Mouse (Mus musculus) lung, embryonic 14.5 days (tissue): ENCODE measurements around the gene Popdc3. TPM values are rescaled to one million over a fixed set of nuclear protein-coding genes. Genes with fewer than 3 reads are reported as not detected.

Experiments
- ATAC-seq: fragments of 200-750 bp; cut with Nextera tagmentation; 2 replicates; pipeline ENCODE4 v1.8.0; 2017; ENCODE audit warnings: mild to moderate bottlenecking, moderate TSS enrichment, moderate library complexity; ENCODE audit not compliant: insufficient read depth
- DNase-seq: peaks from one replicate; pipeline ENCODE4 v3.0.0-alpha.2; 2015
- H3K27ac ChIP-seq: fragments of 300-500 bp; sonication (generic); 2 replicates; pipeline ENCODE4 v1.5.1; 2014; ENCODE audit warnings: low read depth, mild to moderate bottlenecking, moderate library complexity
- H3K27me3 ChIP-seq: fragments of 300-500 bp; sonication (generic); 2 replicates; pipeline ENCODE4 v1.6.1; 2014; ENCODE audit warnings: low read length, control low read depth; ENCODE audit not compliant: insufficient read depth
- H3K36me3 ChIP-seq: fragments of 300-500 bp; sonication (generic); 2 replicates; pipeline ENCODE4 v1.6.1; 2014; ENCODE audit warnings: control low read depth; ENCODE audit not compliant: insufficient read depth
- H3K4me1 ChIP-seq: fragments of 300-500 bp; sonication (generic); 2 replicates; pipeline ENCODE4 v1.6.1; 2014; ENCODE audit warnings: antibody characterized with exemption, control low read depth; ENCODE audit not compliant: insufficient read depth
- H3K4me2 ChIP-seq: fragments of 300-500 bp; sonication (generic); 2 replicates; pipeline ENCODE4 v1.6.1; 2014; ENCODE audit warnings: mild to moderate bottlenecking
- H3K4me3 ChIP-seq: fragments of 300-500 bp; sonication (generic); 2 replicates; pipeline ENCODE4 v1.5.1; 2014; ENCODE audit warnings: low read depth, low read length
- H3K9ac ChIP-seq: fragments of 300-500 bp; sonication (generic); 2 replicates; pipeline ENCODE4 v1.6.1; 2014
- H3K9me3 ChIP-seq: fragments of 300-500 bp; sonication (generic); 2 replicates; pipeline ENCODE4 v1.6.1; 2016; ENCODE audit warnings: low read depth, low read length, control low read depth
- CTCF ChIP-seq: IDR thresholded peaks from 2 replicates; pipeline ENCODE4 v1.5.1; 2016; ENCODE audit warnings: antibody characterized with exemption, low read depth
- WGBS: fragments of 180-500 bp; shearing (Covaris S2); extraction: QIAGEN DNeasy Blood & Tissue Kit; methylation state at CpG from one replicate; pipeline ENCODE4 v1.1.7; 2014; 5-methylcytosine and 5-hydroxymethylcytosine counted together
- polyA plus RNA-seq: library from polyadenylated mRNA; unstranded; fragments of >200 nt; fragmentation: Nextera tagmentation; extraction: Ambion mirVana; gene quantifications from 2 replicates; pipeline ENCODE4 v1.2.1, GENCODE M21; 2014

The Popdc3 gene
- polyA plus RNA-seq, 1 experiment from 2014 or later, result 0.45 TPM

GRCm38 (mm10) chr10:45314865-45315264, 137.0 kb downstream of the Popdc3 start:
- H3K9me3 ChIP-seq, result peaks cover 3% of the 10 kb centered on the region; the same call in 1 of the 2 replicates
- no peak overlapping the region for H3K4me3 ChIP-seq
- no peaks in the 10 kb centered on the region for H3K4me1 ChIP-seq
- H3K9ac ChIP-seq, result no peak overlapping the region
- DNase-seq (no peak), ATAC-seq (no peak)
- H3K27me3 ChIP-seq, result no peaks in the 10 kb centered on the region
- no peak overlapping the region for H3K4me2 ChIP-seq
- TF ChIP-seq CTCF, result no peak
- no peak overlapping the region for H3K27ac ChIP-seq
- no peaks in the 10 kb centered on the region for H3K36me3 ChIP-seq
- WGBS, result 88% methylated on average over 16 of the region's 16 CpGs

DNA sequence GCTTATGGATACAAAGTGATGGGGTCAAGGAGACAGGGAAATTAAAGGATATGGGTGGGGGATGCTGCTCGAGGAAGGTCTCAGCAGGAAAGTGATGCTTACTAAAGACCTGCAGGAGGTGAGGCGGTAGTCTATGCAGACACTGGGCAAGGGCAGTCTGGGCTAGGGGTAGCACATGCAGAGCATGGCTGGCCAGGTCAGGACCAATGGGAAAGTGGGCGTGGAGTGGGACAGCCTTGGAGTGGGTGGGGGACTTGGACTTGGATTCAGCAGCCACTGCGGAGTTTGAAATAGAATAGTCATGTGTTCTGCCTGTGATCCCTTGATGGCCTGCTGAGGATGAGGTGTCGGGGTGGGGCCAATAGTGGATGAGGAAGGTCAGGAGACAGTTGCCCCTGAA, 141.0 kb downstream of the Popdc3 start:
- WGBS, result 81% methylated on average over 5 of the region's 5 CpGs
- no peak for TF ChIP-seq CTCF
- DNase-seq (no peak), ATAC-seq (no peak)
- no peak overlapping the region for H3K4me3 ChIP-seq
- no peak overlapping the region for H3K27ac ChIP-seq
- no peak overlapping the region for H3K9ac ChIP-seq
- no peaks in the 10 kb centered on the region for H3K36me3 ChIP-seq
- H3K4me2 ChIP-seq, result no peak overlapping the region
- peaks cover 3% of the 10 kb centered on the region; the same call in 1 of the 2 replicates for H3K9me3 ChIP-seq
- no peaks in the 10 kb centered on the region for H3K4me1 ChIP-seq
- no peaks in the 10 kb centered on the region for H3K27me3 ChIP-seq

GRCm38 (mm10) chr10:45320296-45320695, 142.4 kb downstream of the Popdc3 start:
- H3K4me2 ChIP-seq, result no peak overlapping the region
- ATAC-seq (no peak), DNase-seq (no peak)
- no peak overlapping the region for H3K4me3 ChIP-seq
- H3K36me3 ChIP-seq, result no peaks in the 10 kb centered on the region
- H3K27ac ChIP-seq, result no peak overlapping the region
- H3K4me1 ChIP-seq, result no peaks in the 10 kb centered on the region
- WGBS, result 79% methylated on average over 3 of the region's 3 CpGs
- no peaks in the 10 kb centered on the region for H3K27me3 ChIP-seq
- TF ChIP-seq CTCF, result no peak
- H3K9me3 ChIP-seq, result peaks cover 3% of the 10 kb centered on the region; the same call in 1 of the 2 replicates
- no peak overlapping the region for H3K9ac ChIP-seq

GRCm38 (mm10) chr10:45324159-45324558, 146.3 kb downstream of the Popdc3 start:
- Histone ChIP-seq H3K27ac (no peak overlapping the region), H3K4me2 (no peak overlapping the region), H3K4me3 (no peak overlapping the region), H3K4me1 (no peaks in the 10 kb centered on the region), H3K9me3 (no peaks in the 10 kb centered on the region), H3K27me3 (no peaks in the 10 kb centered on the region), H3K9ac (no peak overlapping the region), H3K36me3 (no peaks in the 10 kb centered on the region)
- no peak for DNase-seq
- no peak for TF ChIP-seq CTCF
- ATAC-seq, result no peak
- WGBS, result 79% methylated on average over 1 of the region's 1 CpGs

DNA sequence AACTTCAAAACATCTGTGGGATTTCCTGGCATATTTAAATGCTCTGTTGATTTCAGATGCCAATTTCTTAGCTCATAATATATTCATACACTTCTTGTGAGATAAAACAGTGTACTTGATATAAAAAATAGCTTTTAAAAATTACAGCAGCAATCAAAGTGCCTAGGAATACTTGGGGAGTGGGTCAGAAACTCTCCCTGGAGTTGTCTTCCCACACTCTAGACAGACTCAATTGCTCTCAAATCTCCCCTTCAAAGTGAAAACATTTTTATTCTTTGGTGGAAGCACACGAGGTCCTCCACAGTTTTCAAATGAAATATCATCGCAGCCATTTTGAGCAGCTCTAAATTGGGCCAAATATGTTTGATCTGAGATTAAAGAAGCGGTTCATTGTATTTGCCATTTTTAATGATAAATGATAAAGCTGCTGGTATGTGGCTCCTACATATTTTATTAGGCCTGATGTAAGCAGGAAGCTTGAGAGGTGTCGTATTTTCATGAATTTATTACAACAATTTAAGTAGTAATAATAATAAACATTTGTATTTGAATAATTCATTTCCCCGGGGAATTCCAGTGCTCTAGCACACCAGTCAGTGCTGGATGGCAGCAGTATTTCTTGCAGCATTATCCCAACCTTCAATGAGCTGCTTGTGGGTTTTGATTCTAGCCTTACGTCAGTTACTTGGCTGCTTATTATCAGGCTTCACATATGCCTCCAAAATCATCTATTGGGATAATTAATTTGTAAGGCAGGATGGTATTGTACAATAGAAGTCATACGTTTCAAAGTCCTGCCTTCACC, 150.5 kb downstream of the Popdc3 start:
- Histone ChIP-seq H3K36me3 (no peaks in the 10 kb centered on the region), H3K27me3 (no peaks in the 10 kb centered on the region), H3K4me3 (no peak overlapping the region), H3K4me1 (no peaks in the 10 kb centered on the region), H3K9me3 (no peaks in the 10 kb centered on the region), H3K9ac (no peak overlapping the region), H3K4me2 (no peak overlapping the region), H3K27ac (no peak overlapping the region)
- WGBS, result 69% methylated on average over 7 of the region's 7 CpGs
- no peak for ATAC-seq
- DNase-seq, result no peak
- TF ChIP-seq CTCF, result no peak

GRCm38 (mm10) chr10:45334925-45335324, 157.0 kb downstream of the Popdc3 start:
- Histone ChIP-seq H3K36me3 (no peaks in the 10 kb centered on the region), H3K4me1 (no peaks in the 10 kb centered on the region), H3K4me2 (peak overlapping the region; percentile 88), H3K27ac (no peak overlapping the region), H3K27me3 (peaks cover 24% of the 10 kb centered on the region), H3K9ac (no peak overlapping the region), H3K9me3 (no peaks in the 10 kb centered on the region), H3K4me3 (peak overlapping the region; percentile 63)
- 29% methylated on average over 7 of the region's 7 CpGs for WGBS
- no peak for TF ChIP-seq CTCF
- DNase-seq, result no peak
- ATAC-seq, result peak; percentile 28; the same call in 1 of the 2 replicates
